Mouse (Mus musculus) forebrain, embryonic 13.5 days (tissue): ENCODE data around the gene Utf1. TPM values are rescaled to one million over a fixed set of nuclear protein-coding genes. Genes with fewer than 3 reads are reported as not detected.
A peak's percentile ranks its signal among the peaks of the same experiment; 100 is the strongest.

Experiments used
- ATAC-seq: fragments of 200-750 bp; cut with Nextera tagmentation; 2 replicates; pipeline ENCODE4 v1.8.0; 2017
- H3K27ac ChIP-seq: fragments of 300-500 bp; sonication (generic); 2 replicates; pipeline ENCODE4 v1.5.1; 2015; ENCODE audit warnings: inconsistent platforms, mild to moderate bottlenecking, moderate library complexity
- H3K27me3 ChIP-seq: fragments of 300-500 bp; sonication (generic); 2 replicates; pipeline ENCODE4 v1.6.1; 2015; ENCODE audit warnings: mild to moderate bottlenecking, inconsistent platforms
- H3K36me3 ChIP-seq: fragments of 300-500 bp; sonication (generic); 2 replicates; pipeline ENCODE4 v1.6.1; 2015; ENCODE audit warnings: mild to moderate bottlenecking, inconsistent platforms; ENCODE audit not compliant: poor library complexity, severe bottlenecking
- H3K4me1 ChIP-seq: fragments of 300-500 bp; sonication (generic); 2 replicates; pipeline ENCODE4 v1.6.1; 2015; ENCODE audit warnings: inconsistent platforms
- H3K4me2 ChIP-seq: fragments of 300-500 bp; sonication (generic); 2 replicates; pipeline ENCODE4 v1.6.1; 2015; ENCODE audit warnings: inconsistent platforms, mild to moderate bottlenecking, moderate library complexity
- H3K4me3 ChIP-seq: fragments of 300-500 bp; sonication (generic); 2 replicates; pipeline ENCODE4 v1.5.1; 2015; ENCODE audit warnings: mild to moderate bottlenecking, inconsistent platforms
- H3K9ac ChIP-seq: fragments of 300-500 bp; sonication (generic); 2 replicates; pipeline ENCODE4 v1.6.1; 2015; ENCODE audit warnings: mild to moderate bottlenecking, inconsistent platforms
- H3K9me3 ChIP-seq: fragments of 300-500 bp; sonication (generic); replicated peaks from 2 replicates; pipeline ENCODE4 v1.6.1; 2016; ENCODE audit warnings: inconsistent platforms
- WGBS: fragments of 180-500 bp; shearing (Covaris S2); methylation state at CpG from one replicate; pipeline ENCODE4 v1.1.7; 2015; 5-methylcytosine and 5-hydroxymethylcytosine counted together
- polyA plus RNA-seq: library from polyadenylated mRNA; unstranded; fragments of >200 nt; fragmentation: Nextera tagmentation; extraction: Ambion mirVana; gene quantifications from 2 replicates; pipeline ENCODE4 v1.2.1, GENCODE M21; 2015

Gene Utf1
- polyA plus RNA-seq, result not detected in 2 replicates

- peak within 1 kb of the TSS; percentile 52 for H3K9ac ChIP-seq
- WGBS, result 1% methylated on average over 59 of the region's 59 CpGs
- no peaks in the 10 kb centered on the region for H3K36me3 ChIP-seq
Observed at GRCm38 (mm10) chr7:139943674-139944281, at the start of gene Utf1. Gene Utf1 (plus strand): TSS chr7:139943789.

GRCm38 (mm10) chr7:139894655-139895557, 48.7 kb upstream of the Utf1 start, which contains the start of gene Kndc1:
Gene Kndc1 (plus strand): TSS chr7:139894696.
- Histone ChIP-seq H3K4me3 (peak within 1 kb of the TSS; percentile 54), H3K36me3 (no peaks in the 10 kb centered on the region), H3K4me2 (peak within 1 kb of the TSS; percentile 93), H3K27ac (no peak within 1 kb of the TSS), H3K4me1 (peaks cover 13% of the 10 kb centered on the region; the same call in 1 of the 2 replicates), H3K9me3 (no peaks in the 10 kb centered on the region), H3K27me3 (peaks cover 42% of the 10 kb centered on the region), H3K9ac (peak within 1 kb of the TSS; percentile 65)
- ATAC-seq, result peak; percentile 80
- 2% methylated on average over 48 of the region's 50 CpGs for WGBS

More at GRCm38 (mm10) chr7:139943674-139944281, at the start of gene Utf1:
- H3K4me1 ChIP-seq, result peaks cover 13% of the 10 kb centered on the region
- peaks cover 88% of the 10 kb centered on the region for H3K27me3 ChIP-seq
- ATAC-seq, result peak; percentile 36; the same call in 1 of the 2 replicates
- H3K4me2 ChIP-seq, result peak within 1 kb of the TSS; percentile 57
- peak within 1 kb of the TSS; percentile 35 for H3K4me3 ChIP-seq
- H3K27ac ChIP-seq, result no peak within 1 kb of the TSS
- H3K9me3 ChIP-seq, result no peaks in the 10 kb centered on the region

GRCm38 (mm10) chr7:139896271-139896670, 47.3 kb upstream of the Utf1 start:
- ATAC-seq, result no peak
- Histone ChIP-seq H3K4me3 (no peak overlapping the region), H3K27ac (no peak overlapping the region), H3K9me3 (no peaks in the 10 kb centered on the region), H3K4me1 (peaks cover 13% of the 10 kb centered on the region; the same call in 1 of the 2 replicates), H3K36me3 (no peaks in the 10 kb centered on the region), H3K27me3 (peaks cover 42% of the 10 kb centered on the region), H3K9ac (no peak overlapping the region), H3K4me2 (no peak overlapping the region; the same call in 1 of the 2 replicates)
- 84% methylated on average over 7 of the region's 7 CpGs for WGBS

DNA sequence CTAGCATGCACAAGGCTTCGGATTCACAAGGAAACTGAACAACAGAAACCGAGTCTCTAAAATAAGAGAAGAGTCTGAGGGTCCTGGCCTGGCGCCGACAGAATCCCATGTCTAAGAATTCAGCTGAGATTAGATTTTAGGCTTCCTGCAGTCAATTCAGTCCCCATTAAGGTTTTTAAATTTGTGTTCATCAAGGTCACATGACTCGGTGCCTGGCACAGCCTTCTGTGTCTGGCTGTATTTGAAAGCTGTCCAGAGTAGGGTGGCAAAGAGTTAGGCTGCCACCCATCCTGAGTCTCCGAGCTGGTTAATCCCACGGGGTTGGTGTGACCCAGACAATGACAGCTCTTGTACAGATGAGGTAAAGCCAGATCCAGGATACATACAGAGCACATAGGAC, 46.8 kb upstream of the Utf1 start:
- peaks cover 42% of the 10 kb centered on the region for H3K27me3 ChIP-seq
- peaks cover 13% of the 10 kb centered on the region; the same call in 1 of the 2 replicates for H3K4me1 ChIP-seq

DNA sequence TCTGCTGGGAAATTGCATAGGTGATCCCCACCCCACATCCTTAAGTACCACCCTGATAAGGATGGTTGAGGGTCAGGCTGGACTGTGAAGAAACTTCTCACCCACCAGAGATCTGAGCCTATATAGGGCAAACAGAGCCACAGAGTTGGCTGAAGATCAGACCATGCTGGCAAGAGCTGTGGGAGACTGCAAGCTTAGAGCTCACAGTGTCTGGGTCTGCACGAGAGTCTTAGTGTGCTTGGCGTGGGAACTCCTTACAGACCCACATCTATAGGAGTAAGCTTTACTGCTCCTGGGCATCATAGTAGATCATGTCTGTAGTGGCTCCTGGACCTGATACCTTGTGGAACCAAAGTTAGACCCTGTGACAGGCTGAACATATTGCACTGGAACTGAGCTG, 45.0 kb upstream of the Utf1 start:
- Histone ChIP-seq H3K36me3 (no peaks in the 10 kb centered on the region), H3K9ac (no peak overlapping the region), H3K4me1 (peaks cover 13% of the 10 kb centered on the region; the same call in 1 of the 2 replicates), H3K27me3 (peaks cover 32% of the 10 kb centered on the region), H3K27ac (no peak overlapping the region), H3K4me2 (no peak overlapping the region), H3K9me3 (no peaks in the 10 kb centered on the region), H3K4me3 (no peak overlapping the region)
- 85% methylated on average over 2 of the region's 2 CpGs for WGBS
- ATAC-seq, result no peak

More for the DNA sequence above, 46.8 kb upstream of the Utf1 start:
- Histone ChIP-seq H3K9ac (no peak overlapping the region), H3K4me2 (no peak overlapping the region), H3K36me3 (no peaks in the 10 kb centered on the region), H3K4me3 (no peak overlapping the region), H3K9me3 (no peaks in the 10 kb centered on the region), H3K27ac (no peak overlapping the region)
- ATAC-seq, result no peak
- WGBS, result 83% methylated on average over 7 of the region's 7 CpGs

DNA sequence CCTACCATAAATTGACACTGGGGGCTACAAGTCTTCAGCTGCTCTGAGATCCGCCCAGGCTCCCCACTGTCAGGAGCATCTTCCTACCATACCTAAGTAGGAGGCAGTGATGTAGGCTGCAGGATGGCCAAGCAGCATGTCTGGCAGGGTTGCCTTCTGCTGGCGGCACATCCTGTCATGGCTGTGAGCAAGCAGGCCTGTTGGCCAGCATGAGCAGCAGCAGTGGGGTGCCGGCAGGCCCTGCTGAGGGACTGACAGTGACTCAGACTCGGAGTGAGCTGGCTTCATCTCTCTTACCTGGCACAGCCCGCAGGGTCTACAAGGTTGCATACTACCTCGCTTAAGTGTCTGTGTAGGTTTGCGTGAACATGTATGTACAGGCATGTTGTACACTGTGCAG, 44.1 kb upstream of the Utf1 start:
- ATAC-seq, result no peak
- Histone ChIP-seq H3K4me2 (no peak overlapping the region), H3K27ac (no peak overlapping the region), H3K27me3 (peaks cover 28% of the 10 kb centered on the region), H3K9me3 (no peaks in the 10 kb centered on the region), H3K36me3 (no peaks in the 10 kb centered on the region), H3K9ac (no peak overlapping the region), H3K4me3 (no peak overlapping the region), H3K4me1 (peaks cover 10% of the 10 kb centered on the region; the same call in 1 of the 2 replicates)
- 86% methylated on average over 7 of the region's 7 CpGs for WGBS

GRCm38 (mm10) chr7:139900456-139900855, 43.1 kb upstream of the Utf1 start:
- H3K9ac ChIP-seq, result no peak overlapping the region
- H3K4me1 ChIP-seq, result 0 out of 2 replicates have a peak, but pooled peaks cover under 1% of the 10 kb centered on the region
- no peak overlapping the region for H3K4me2 ChIP-seq
- WGBS, result 96% methylated on average over 7 of the region's 7 CpGs
- H3K9me3 ChIP-seq, result no peaks in the 10 kb centered on the region
- H3K27me3 ChIP-seq, result peaks cover 27% of the 10 kb centered on the region
- H3K36me3 ChIP-seq, result no peaks in the 10 kb centered on the region
- no peak overlapping the region for H3K4me3 ChIP-seq
- no peak overlapping the region for H3K27ac ChIP-seq
- no peak for ATAC-seq

DNA sequence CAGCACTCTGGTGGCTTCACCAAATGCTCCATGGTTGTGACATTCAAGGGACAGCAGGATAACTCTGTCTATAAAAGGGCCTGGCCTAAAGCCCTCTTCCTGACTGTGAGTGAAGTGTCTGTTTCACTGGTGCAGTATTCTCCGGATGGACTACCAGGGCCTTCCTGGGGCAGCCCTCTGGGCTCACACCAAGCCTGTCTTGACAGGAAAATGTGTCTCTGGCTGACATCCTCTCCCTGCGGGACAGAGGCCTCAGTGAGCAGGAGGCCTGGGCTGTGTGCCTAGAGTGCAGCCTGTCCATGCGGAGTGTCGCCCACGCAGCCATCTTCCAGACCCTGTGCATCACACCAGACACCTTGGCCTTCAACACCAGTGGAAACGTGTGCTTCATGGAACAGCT, 42.7 kb upstream of the Utf1 start:
- Histone ChIP-seq H3K9ac (no peak overlapping the region), H3K4me3 (no peak overlapping the region), H3K4me2 (no peak overlapping the region), H3K36me3 (no peaks in the 10 kb centered on the region), H3K9me3 (no peaks in the 10 kb centered on the region), H3K27me3 (peaks cover 22% of the 10 kb centered on the region), H3K4me1 (no peaks in the 10 kb centered on the region), H3K27ac (no peak overlapping the region)
- ATAC-seq, result no peak
- WGBS, result 94% methylated on average over 6 of the region's 6 CpGs

DNA sequence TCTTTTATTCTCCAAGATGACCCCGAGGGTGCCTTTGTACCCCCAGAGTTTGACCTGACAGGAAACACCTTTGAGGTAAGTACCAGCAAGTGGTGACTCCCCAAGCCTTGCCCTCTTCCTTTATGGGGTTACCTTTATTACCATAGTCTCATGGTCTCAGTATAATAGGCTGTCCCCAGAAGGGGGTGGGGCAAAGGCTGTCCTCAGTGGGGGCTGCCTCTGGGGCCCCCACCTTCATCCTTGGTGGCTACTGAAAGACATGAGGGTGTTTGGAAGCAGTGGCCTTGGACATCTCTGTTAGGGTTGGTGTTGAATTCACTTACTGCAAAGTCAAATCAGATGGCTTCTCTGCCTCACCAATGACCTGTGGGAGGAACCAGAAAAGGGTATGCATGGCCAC, 41.6 kb upstream of the Utf1 start:
- no peaks in the 10 kb centered on the region for H3K4me1 ChIP-seq
- WGBS, result 28% methylated on average over 1 of the region's 1 CpGs
- H3K4me3 ChIP-seq, result no peak overlapping the region
- no peaks in the 10 kb centered on the region for H3K36me3 ChIP-seq
- H3K27ac ChIP-seq, result no peak overlapping the region
- H3K9me3 ChIP-seq, result no peaks in the 10 kb centered on the region
- no peak overlapping the region for H3K9ac ChIP-seq
- H3K4me2 ChIP-seq, result no peak overlapping the region
- ATAC-seq, result no peak
- H3K27me3 ChIP-seq, result peaks cover 16% of the 10 kb centered on the region; the same call in 1 of the 2 replicates

DNA sequence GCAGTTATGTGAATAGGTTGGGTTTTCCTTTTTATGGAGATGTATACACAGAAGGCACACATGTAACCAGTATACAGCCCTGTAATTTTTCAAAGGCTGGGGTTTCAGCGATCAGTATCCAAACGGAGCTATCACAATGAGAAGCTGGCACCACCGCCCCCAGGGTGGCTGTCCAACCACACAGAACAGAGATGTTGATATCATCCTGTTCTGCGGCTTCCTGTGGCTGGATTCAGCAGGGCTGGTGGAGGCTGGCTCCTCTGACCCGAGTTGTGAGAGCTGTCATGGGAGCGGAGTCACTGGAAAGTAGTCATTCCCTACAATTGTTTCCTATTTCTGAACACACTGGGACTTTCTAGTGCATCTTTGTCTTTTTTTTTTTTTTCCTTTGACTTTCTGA, 38.3 kb upstream of the Utf1 start:
- H3K36me3 ChIP-seq, result no peaks in the 10 kb centered on the region
- H3K4me3 ChIP-seq, result no peak overlapping the region
- no peak overlapping the region for H3K27ac ChIP-seq
- H3K9ac ChIP-seq, result no peak overlapping the region
- H3K4me2 ChIP-seq, result no peak overlapping the region
- WGBS, result 32% methylated on average over 6 of the region's 6 CpGs
- H3K27me3 ChIP-seq, result peaks cover 16% of the 10 kb centered on the region; the same call in 1 of the 2 replicates
- H3K4me1 ChIP-seq, result peaks cover 18% of the 10 kb centered on the region
- no peaks in the 10 kb centered on the region for H3K9me3 ChIP-seq
- no peak for ATAC-seq

- Histone ChIP-seq H3K36me3 (no peaks in the 10 kb centered on the region), H3K27ac (no peak overlapping the region), H3K4me3 (no peak overlapping the region), H3K4me1 (peaks cover 18% of the 10 kb centered on the region), H3K9ac (no peak overlapping the region), H3K4me2 (no peak overlapping the region), H3K9me3 (no peaks in the 10 kb centered on the region), H3K27me3 (peaks cover 16% of the 10 kb centered on the region; the same call in 1 of the 2 replicates)
- WGBS, result 8% methylated on average over 6 of the region's 6 CpGs
- ATAC-seq, result no peak; the same call in 1 of the 2 replicates
Observed at GRCm38 (mm10) chr7:139905661-139906060, 37.9 kb upstream of the Utf1 start.

DNA sequence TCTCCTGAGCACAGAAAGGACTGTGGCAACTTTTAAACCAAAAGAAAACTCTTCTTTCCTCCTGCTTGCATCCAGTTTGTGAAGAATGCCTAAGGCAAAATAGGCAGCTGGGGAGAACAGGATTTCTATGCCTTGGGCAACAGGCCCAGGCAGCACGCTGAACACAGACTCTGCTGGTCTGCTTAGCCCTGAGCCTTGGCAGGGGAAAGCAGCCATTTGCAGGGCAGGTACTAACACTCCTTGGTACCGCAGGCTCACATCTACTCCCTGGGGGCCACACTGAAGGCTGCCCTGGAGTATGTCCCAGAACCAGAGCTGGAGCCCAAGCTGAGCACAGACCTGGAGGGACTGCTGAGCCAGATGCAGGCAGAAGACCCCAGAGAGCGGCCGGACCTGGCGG, 35.4 kb upstream of the Utf1 start:
- H3K27me3 ChIP-seq, result peaks cover 27% of the 10 kb centered on the region
- 60% methylated on average over 5 of the region's 5 CpGs for WGBS
- peaks cover 18% of the 10 kb centered on the region for H3K4me1 ChIP-seq
- peak overlapping the region; percentile 36 for H3K27ac ChIP-seq
- peak; percentile 34 for ATAC-seq
- H3K4me2 ChIP-seq, result no peak overlapping the region
- H3K9me3 ChIP-seq, result no peaks in the 10 kb centered on the region
- H3K36me3 ChIP-seq, result no peaks in the 10 kb centered on the region
- no peak overlapping the region for H3K4me3 ChIP-seq
- no peak overlapping the region for H3K9ac ChIP-seq
